Mouse (Mus musculus) brain, embryonic 14.5 days (tissue): ENCODE measurements around the gene Reln. TPM values are rescaled to one million over a fixed set of nuclear protein-coding genes. Genes with fewer than 3 reads are reported as not detected.

Source experiments
- DNase-seq: peaks from one replicate; pipeline ENCODE4 v3.0.0-alpha.2; 2011; ENCODE audit warnings: low read depth
- CTCF ChIP-seq: fragments of 200-500 bp; IDR thresholded peaks from 2 replicates; pipeline ENCODE4 v1.5.1; 2012; ENCODE audit warnings: inconsistent platforms, mild to moderate bottlenecking, moderate library complexity, borderline replicate concordance; ENCODE audit not compliant: insufficient read depth, insufficient read length; ENCODE audit errors: extremely low read depth
- POLR2A ChIP-seq: fragments of 200-500 bp; IDR thresholded peaks from 2 replicates; pipeline ENCODE4 v1.6.1; 2012; ENCODE audit warnings: mild to moderate bottlenecking, inconsistent platforms, borderline replicate concordance; ENCODE audit not compliant: poor library complexity, insufficient read depth, insufficient read length, severe bottlenecking; ENCODE audit errors: extremely low read depth
- polyA plus RNA-seq: library from polyadenylated mRNA; depleted of rRNA; stranded (reverse); fragments of >200 nt; gene quantifications from 2 replicates; pipeline ENCODE4 v1.2.3, GENCODE M21; 2012

The Reln gene
- polyA plus RNA-seq, 1 experiment: 127 TPM

GRCm38 (mm10) chr5:21949507-21949897 is 395.0 kb downstream of the Reln start:
- no peak for TF ChIP-seq CTCF
- TF ChIP-seq POLR2A: no peak
- DNase-seq: no peak

DNA sequence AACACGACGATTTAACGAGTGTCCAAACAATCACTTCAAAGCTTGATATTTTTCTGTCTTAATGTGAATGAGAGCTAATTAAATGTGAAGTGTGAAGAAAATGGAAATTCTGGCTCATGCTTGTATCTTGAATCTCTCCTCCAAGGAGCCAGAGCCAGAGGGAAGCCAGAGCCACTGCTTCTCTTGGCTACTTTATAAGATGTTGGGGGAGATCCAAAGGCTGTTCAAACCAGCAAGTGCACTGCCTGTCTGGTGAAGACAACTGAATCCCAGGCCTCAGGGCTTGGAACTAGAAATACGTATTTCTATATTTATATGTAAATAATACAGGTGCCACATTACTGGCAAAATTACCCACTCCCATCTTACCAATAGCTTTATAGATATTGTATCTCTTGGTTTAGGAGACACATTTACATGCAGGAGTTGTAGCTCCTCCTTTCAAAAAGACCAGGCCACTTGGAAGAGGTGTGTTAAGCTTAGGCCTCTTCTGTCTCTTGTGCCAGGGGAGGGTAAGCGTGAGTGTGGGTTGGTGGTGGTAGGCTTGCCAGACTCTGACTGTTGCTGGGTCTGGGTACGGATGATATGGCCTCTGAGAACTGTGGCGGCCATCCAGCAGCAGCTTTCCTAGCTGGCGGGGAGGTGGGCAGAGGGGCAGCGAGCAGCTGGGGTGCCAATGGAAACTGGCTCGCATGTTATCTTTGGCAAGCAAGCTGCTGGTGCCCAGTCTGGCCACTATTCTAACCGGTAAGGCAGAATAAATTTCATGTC is 395.6 kb downstream of the Reln start:
- no peak for TF ChIP-seq CTCF
- no peak for TF ChIP-seq POLR2A
- DNase-seq: peak; percentile 88

GRCm38 (mm10) chr5:21947610-21948381 is 396.7 kb downstream of the Reln start:
- TF ChIP-seq CTCF (no peak), POLR2A (no peak)
- peak; percentile 91 for DNase-seq

- TF ChIP-seq POLR2A (no peak), CTCF (no peak; the same call in 1 of the 2 replicates)
These were observed 399.9 kb downstream of the Reln start for GRCm38 (mm10) chr5:21944579-21944978.

GRCm38 (mm10) chr5:21939405-21939804 is 405.1 kb downstream of the Reln start:
- no peak for DNase-seq

More at GRCm38 (mm10) chr5:21944579-21944978, 399.9 kb downstream of the Reln start:
- DNase-seq: no peak

DNA sequence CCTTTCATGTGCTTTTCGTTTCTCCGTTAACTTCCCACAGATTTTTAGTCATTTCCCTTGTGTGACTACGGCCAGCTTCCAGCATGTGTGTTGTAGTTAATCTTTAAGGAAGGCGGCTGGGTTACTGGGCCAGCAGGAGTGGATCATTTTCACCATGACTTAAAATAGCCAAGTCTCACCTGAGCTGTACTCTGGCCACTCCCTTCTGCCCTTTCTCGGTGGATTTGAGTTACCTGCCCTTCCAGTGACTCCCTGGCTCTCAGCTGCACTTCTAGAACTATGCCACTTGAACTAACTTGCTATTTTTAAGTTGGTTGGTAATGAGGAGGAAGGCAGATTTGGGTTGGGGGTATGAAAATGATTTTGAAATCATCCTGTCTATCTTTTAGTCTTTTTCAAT is 406.4 kb downstream of the Reln start:
- no peak for DNase-seq
- no peak for TF ChIP-seq POLR2A
- TF ChIP-seq CTCF: no peak

More at GRCm38 (mm10) chr5:21939405-21939804, 405.1 kb downstream of the Reln start:
- TF ChIP-seq CTCF (no peak), POLR2A (no peak)

GRCm38 (mm10) chr5:21936627-21937026 is 407.9 kb downstream of the Reln start:
- TF ChIP-seq CTCF: no peak
- no peak for TF ChIP-seq POLR2A
- DNase-seq: no peak

DNA sequence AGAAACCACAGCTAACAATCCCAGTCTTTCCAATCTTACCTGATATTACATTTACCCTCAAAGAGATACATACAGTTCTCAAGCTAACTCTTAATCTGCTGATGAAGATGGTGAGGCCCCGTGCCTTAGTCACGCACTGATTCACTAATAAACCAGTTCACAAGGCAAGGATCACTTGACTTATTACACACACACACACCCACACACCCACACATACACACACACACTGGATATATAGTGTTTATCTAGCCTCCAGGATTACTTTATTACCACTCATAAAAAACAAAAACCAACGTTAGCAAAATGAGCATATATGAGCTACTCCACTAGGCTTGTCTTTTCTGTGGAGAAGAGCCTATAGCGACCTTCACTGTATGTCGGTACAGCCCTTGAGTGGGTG is 408.4 kb downstream of the Reln start:
- no peak for DNase-seq
- no peak for TF ChIP-seq POLR2A
- TF ChIP-seq CTCF: no peak

DNA sequence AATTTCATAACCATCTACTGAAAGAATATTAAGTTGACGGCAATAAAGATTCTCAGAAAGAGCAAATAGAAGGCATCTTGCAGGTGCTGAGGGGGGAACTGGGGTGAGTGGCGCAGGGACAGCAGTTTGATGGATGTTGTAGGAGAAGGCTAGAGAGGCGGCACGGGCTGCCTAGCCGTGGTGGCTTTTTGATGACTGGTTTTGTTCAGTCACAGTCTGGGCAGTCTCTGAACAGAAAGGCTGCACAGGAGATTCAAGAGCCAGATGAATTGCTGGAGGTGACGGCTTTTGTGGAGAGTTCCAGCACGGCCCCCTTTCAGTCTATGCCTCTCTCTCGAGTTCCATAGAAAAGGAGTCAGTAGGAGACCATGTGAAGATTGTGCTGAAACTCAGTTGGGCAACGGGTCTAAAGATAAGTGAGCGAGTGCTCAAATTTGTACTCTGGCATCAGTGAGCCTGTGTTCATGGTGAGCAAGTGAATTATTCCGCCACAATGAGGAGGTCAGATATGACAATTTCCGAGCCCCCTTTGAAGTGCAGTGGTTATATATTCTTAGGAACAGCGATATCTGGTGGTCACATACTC is 409.6 kb downstream of the Reln start:
- DNase-seq: peak; percentile 57
- TF ChIP-seq POLR2A: no peak
- no peak for TF ChIP-seq CTCF

DNA sequence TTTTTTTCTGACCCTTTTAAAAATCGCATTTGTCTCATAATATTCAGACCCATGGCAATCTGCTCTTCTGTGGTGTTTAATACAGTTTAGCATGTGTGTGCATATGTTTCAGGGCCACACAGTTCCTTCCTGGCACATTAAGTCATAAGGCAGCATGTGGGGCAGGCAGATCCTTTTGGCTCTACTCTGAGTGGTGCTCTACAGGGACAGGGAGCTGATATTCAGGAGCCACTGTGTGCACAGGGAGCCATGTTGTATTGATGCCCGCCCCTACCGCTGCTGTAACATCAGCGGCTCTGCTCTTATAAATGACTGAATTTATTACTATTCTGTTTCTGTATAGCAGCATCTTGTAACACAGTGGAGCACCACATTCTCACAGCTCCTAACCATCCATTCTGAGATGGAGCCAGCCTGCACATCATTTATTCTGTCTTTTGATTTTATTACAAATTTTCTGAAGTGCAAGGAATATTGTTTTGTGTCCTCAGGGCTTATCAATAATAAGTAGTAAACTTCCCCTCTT is 410.3 kb downstream of the Reln start:
- TF ChIP-seq POLR2A: no peak
- DNase-seq: peak; percentile 37
